Mouse (Mus musculus) intestine, postnatal 0 days (tissue): Measurements from ENCODE around the gene Snapc1. TPM values are rescaled to one million over a fixed set of nuclear protein-coding genes. Genes with fewer than 3 reads are reported as not detected.
A peak's percentile ranks its signal among the peaks of the same experiment; 100 is the strongest.

ENCODE experiments used
- ATAC-seq: fragments of 200-750 bp; cut with Nextera tagmentation; 2 replicates; pipeline ENCODE4 v1.8.0; 2017; ENCODE audit warnings: mild to moderate bottlenecking, moderate TSS enrichment, moderate library complexity
- H3K27ac ChIP-seq: fragments of 300-500 bp; sonication (generic); 2 replicates; pipeline ENCODE4 v1.5.1; 2014; ENCODE audit warnings: mild to moderate bottlenecking, low read depth, low read length, moderate library complexity
- H3K27me3 ChIP-seq: fragments of 300-500 bp; sonication (generic); replicated peaks from 2 replicates; pipeline ENCODE4 v1.6.1; 2014; ENCODE audit warnings: low read length, mixed read lengths; ENCODE audit not compliant: control insufficient read depth, insufficient read depth
- H3K36me3 ChIP-seq: fragments of 300-500 bp; sonication (generic); 2 replicates; pipeline ENCODE4 v1.6.1; 2014; ENCODE audit warnings: mild to moderate bottlenecking, moderate library complexity; ENCODE audit not compliant: control insufficient read depth, insufficient read depth
- H3K4me1 ChIP-seq: fragments of 300-500 bp; sonication (generic); replicated peaks from 2 replicates; pipeline ENCODE4 v1.6.1; 2014; ENCODE audit warnings: antibody characterized with exemption, low read length, mixed read lengths; ENCODE audit not compliant: control insufficient read depth, insufficient read depth
- H3K4me2 ChIP-seq: fragments of 300-500 bp; sonication (generic); replicated peaks from 2 replicates; pipeline ENCODE4 v1.6.1; 2014; ENCODE audit warnings: low read depth, mild to moderate bottlenecking, moderate library complexity
- H3K4me3 ChIP-seq: fragments of 300-500 bp; sonication (generic); 2 replicates; pipeline ENCODE4 v1.5.1; 2014; ENCODE audit warnings: low read depth, low read length
- H3K9ac ChIP-seq: fragments of 300-500 bp; sonication (generic); 2 replicates; pipeline ENCODE4 v1.6.1; 2014; ENCODE audit warnings: mild to moderate bottlenecking, low read depth, low read length
- H3K9me3 ChIP-seq: fragments of 300-500 bp; sonication (generic); 2 replicates; pipeline ENCODE4 v1.6.1; 2016; ENCODE audit warnings: mixed run types; ENCODE audit not compliant: control insufficient read depth
- CTCF ChIP-seq: sonication (generic); IDR thresholded peaks from 2 replicates; pipeline ENCODE4 v1.5.1; 2016; ENCODE audit warnings: low read depth, mild to moderate bottlenecking, control low read depth, antibody characterized with exemption, moderate library complexity
- WGBS: fragments of 180-500 bp; shearing (Covaris S2); extraction: QIAGEN DNeasy Blood & Tissue Kit; methylation state at CpG from one replicate; pipeline ENCODE4 v1.1.7; 2014; 5-methylcytosine and 5-hydroxymethylcytosine counted together
- polyA plus RNA-seq: library from polyadenylated mRNA; unstranded; fragments of >200 nt; fragmentation: Nextera tagmentation; extraction: Ambion mirVana; gene quantifications from 2 replicates; pipeline ENCODE4 v1.2.1, GENCODE M21; 2015

Snapc1 gene
- polyA plus RNA-seq, 1 experiment from 2014 or later = 6.7 TPM

- H3K36me3 ChIP-seq = no peaks in the 10 kb centered on the region
- WGBS = 69% methylated on average over 3 of the region's 3 CpGs
- H3K9ac ChIP-seq = no peak overlapping the region
- no peaks in the 10 kb centered on the region for H3K4me1 ChIP-seq
- H3K4me2 ChIP-seq = no peak overlapping the region
- H3K9me3 ChIP-seq = no peaks in the 10 kb centered on the region
- no peak overlapping the region for H3K4me3 ChIP-seq
- ATAC-seq = no peak
- TF ChIP-seq CTCF = no peak
- H3K27me3 ChIP-seq = no peaks in the 10 kb centered on the region
- no peak overlapping the region for H3K27ac ChIP-seq
Observed at GRCm38 (mm10) chr12:73957676-73958075, 6.6 kb upstream of the Snapc1 start.

DNA sequence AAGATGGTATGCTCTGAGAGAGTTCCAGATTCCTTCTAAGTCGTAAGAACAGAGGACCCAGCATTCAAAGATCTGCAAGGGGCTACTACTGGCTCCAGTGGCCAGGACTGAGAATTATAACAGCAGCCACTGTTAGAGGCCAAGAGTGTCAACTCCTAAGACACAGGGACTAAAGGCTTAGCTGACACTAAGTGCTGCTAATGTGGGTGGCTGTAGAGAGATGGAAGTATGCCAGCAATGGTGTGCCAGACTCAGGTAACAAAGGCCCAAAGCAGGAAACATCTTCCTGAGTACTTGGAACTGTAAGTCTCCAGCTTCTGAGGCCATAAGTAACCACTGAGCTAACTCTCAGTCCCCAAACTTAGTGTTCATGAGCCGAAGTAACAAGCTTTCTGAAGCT, 5.5 kb upstream of the Snapc1 start:
- no peak for ATAC-seq
- Histone ChIP-seq H3K36me3 (no peaks in the 10 kb centered on the region), H3K9me3 (no peaks in the 10 kb centered on the region), H3K4me1 (no peaks in the 10 kb centered on the region), H3K9ac (no peak overlapping the region), H3K4me3 (no peak overlapping the region), H3K4me2 (no peak overlapping the region), H3K27ac (no peak overlapping the region), H3K27me3 (no peaks in the 10 kb centered on the region)
- TF ChIP-seq CTCF = no peak
- 89% methylated on average over 2 of the region's 2 CpGs for WGBS

DNA sequence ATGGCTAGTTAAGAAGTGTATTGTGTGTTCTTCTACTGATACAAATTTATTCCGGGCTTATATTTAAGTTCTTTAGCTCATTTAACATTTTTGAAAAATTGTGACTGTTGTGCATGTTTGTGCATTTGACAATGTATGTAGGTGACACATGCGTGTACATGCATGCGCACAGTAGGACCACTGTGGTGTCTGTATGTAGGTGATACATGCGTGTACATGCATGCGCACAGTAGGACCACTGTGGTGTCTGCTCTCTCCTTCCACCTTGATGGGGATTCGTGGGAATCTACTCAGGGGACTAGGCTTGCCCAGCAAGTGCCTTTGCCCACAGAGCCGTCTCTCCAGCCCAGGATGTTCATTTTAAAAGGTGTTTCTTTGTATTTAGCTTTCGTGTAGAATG, 4.9 kb downstream of the Snapc1 start:
- 0 out of 2 replicates have a peak, but pooled peaks cover 2% of the 10 kb centered on the region for H3K9me3 ChIP-seq
- 98% methylated on average over 8 of the region's 8 CpGs for WGBS

DNA sequence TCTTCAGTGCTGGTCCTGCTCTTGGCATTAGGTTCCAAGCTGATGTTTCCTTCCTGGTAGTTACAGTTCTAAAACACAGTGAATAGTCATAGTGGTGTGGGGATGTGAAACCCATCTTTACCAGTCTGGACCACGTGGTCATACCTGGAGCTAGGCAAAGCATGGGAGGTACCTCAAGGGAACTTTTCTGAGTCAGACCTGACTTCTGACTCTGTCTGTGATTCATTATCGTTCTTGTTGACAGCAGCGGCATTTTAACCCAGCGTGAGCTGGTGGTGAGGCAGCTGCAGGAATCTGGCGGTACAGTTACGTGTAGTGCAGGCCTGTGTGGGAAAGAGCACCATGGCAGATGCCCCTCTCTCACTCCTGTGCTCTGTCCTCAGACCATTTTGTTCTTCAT, 10.3 kb downstream of the Snapc1 start:
- no peak for TF ChIP-seq CTCF
- no peak overlapping the region for H3K9ac ChIP-seq
- 0 out of 2 replicates have a peak, but pooled peaks cover 2% of the 10 kb centered on the region for H3K9me3 ChIP-seq
- H3K27ac ChIP-seq = no peak overlapping the region
- no peak overlapping the region for H3K4me3 ChIP-seq
- 93% methylated on average over 6 of the region's 6 CpGs for WGBS
- peaks cover 66% of the 10 kb centered on the region for H3K36me3 ChIP-seq
- no peaks in the 10 kb centered on the region for H3K27me3 ChIP-seq
- no peaks in the 10 kb centered on the region for H3K4me1 ChIP-seq
- ATAC-seq = no peak
- no peak overlapping the region for H3K4me2 ChIP-seq

More for the DNA sequence above, 4.9 kb downstream of the Snapc1 start:
- H3K4me3 ChIP-seq = no peak overlapping the region
- H3K36me3 ChIP-seq = peaks cover 45% of the 10 kb centered on the region
- no peak overlapping the region for H3K27ac ChIP-seq
- H3K9ac ChIP-seq = no peak overlapping the region
- H3K27me3 ChIP-seq = no peaks in the 10 kb centered on the region
- no peak for TF ChIP-seq CTCF
- no peak for ATAC-seq
- 0 out of 2 replicates have a peak, but pooled peaks cover 3% of the 10 kb centered on the region for H3K4me1 ChIP-seq
- H3K4me2 ChIP-seq = no peak overlapping the region

DNA sequence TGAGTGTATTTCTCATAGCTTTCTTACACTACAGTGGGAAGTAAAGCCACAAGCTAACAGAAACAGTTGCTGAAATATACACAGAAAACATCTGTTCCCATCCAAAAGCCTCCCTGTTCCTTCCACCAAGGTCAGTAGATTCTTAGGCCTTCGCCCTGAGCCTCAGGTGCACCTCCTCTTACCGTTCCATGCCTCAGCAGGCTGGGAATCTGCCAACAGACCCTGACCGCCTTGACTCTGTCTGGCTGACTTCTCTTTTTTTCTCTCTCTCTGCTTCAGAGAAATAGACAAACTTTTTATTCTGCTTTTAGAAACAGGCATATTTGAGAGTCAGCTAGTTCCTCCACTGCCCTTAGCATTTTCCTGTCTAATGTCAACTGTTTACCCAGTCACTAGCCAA, 13.9 kb downstream of the Snapc1 start:
- H3K4me3 ChIP-seq = no peak overlapping the region
- TF ChIP-seq CTCF = no peak
- ATAC-seq = no peak
- no peak overlapping the region for H3K4me2 ChIP-seq
- no peaks in the 10 kb centered on the region for H3K27me3 ChIP-seq
- H3K36me3 ChIP-seq = peaks cover 43% of the 10 kb centered on the region
- 91% methylated on average over 3 of the region's 3 CpGs for WGBS
- H3K27ac ChIP-seq = no peak overlapping the region
- H3K4me1 ChIP-seq = no peaks in the 10 kb centered on the region
- no peaks in the 10 kb centered on the region for H3K9me3 ChIP-seq
- no peak overlapping the region for H3K9ac ChIP-seq

DNA sequence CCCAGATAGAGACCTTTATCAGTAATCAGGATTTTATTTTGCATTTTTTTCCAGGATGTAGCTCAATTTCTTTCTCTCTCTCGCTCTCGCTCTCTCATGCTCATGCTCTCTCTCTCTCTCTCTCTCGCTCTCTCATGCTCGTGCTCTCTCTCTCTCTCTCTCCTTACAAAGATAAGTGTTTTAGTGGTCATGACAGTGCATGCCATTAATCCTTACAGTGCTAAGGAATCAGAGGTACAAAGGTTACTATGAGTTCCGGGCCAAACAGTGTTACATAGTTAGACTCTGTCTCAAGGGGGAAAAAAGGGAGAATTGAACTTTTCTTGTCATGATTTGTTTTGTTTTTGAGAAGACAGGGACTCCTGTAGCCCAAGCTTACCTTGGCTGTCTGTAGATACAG, 15.4 kb downstream of the Snapc1 start:
- Histone ChIP-seq H3K27ac (no peak overlapping the region), H3K36me3 (peaks cover 41% of the 10 kb centered on the region), H3K4me1 (no peaks in the 10 kb centered on the region), H3K4me3 (no peak overlapping the region), H3K4me2 (no peak overlapping the region), H3K9ac (no peak overlapping the region), H3K27me3 (no peaks in the 10 kb centered on the region), H3K9me3 (no peaks in the 10 kb centered on the region)
- ATAC-seq = peak; percentile 79
- no peak for TF ChIP-seq CTCF
- 74% methylated on average over 5 of the region's 5 CpGs for WGBS

DNA sequence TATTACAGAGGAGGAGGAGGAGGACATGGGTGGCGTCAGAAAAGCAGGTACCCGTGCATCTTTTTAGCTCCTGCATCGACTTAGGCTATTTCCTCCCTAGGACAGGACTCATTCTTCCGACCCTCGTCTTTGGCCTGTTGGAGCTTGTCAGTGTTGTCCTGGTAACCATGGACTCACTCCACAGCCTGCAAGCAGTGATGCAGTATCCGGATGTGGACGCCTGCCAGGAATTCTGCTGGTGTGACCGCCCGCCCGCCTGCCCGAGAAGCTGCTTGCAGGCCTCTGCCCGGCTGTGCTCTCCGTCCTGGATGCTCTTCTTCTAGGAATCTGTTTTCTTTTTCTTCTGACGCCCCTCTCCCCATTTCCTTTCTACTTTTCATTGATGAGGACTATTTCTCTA, 18.3 kb downstream of the Snapc1 start:
- no peaks in the 10 kb centered on the region for H3K4me1 ChIP-seq

More for the DNA sequence above, 18.3 kb downstream of the Snapc1 start:
- H3K4me3 ChIP-seq = no peak overlapping the region
- no peak overlapping the region for H3K4me2 ChIP-seq
- no peak overlapping the region for H3K9ac ChIP-seq
- WGBS = 65% methylated on average over 14 of the region's 14 CpGs
- no peak for TF ChIP-seq CTCF
- ATAC-seq = no peak
- H3K27ac ChIP-seq = no peak overlapping the region
- no peaks in the 10 kb centered on the region for H3K27me3 ChIP-seq
- H3K9me3 ChIP-seq = no peaks in the 10 kb centered on the region
- H3K36me3 ChIP-seq = peaks cover 44% of the 10 kb centered on the region
